Mouse (Mus musculus): ENCODE results near the gene Slc7a6. TPM values are rescaled to one million over a fixed set of nuclear protein-coding genes. Genes with fewer than 3 reads are reported as not detected.

The Slc7a6 gene
- total RNA-seq (2021): 10 to 100 TPM; 22.2 to 32.7 TPM

DNA sequence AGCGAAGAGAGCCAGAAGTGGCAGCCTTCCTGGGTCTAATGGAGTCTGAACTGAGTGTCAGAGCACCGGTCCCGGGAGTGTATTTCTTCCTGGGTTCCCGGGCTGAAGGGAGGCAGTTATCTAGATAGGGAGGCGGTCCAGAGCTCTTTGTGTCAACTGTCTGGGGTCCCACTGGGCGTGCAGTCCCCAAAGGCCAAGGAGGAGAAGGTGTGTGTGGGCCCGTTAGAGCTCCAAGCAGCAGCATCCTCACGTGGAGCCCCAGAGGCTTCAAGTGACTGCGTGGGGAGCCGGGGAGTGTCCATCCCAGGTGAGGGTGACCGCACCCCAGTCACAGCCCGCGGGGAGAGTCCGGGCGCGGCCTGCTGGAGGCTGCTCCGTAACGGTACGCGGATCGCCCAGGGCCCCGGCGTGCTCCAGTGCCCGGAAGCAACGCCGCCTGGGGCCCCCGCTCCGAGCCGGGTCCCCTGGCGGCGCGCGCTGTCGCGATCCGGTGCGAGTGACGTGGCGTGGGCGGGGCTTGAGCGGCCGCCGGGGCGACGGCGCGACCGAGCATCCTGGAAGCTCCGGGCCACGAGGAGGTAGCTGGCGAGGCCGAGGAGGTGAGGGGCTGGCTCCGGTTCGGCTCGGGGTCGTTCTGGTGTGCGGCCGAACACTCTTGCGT, at the start of gene Slc7a6:
Gene Slc7a6 (plus strand): TSS at position 502 of the 661 bp plus-strand sequence.
- DNase-seq: peak; percentile 86 to 90

DNA sequence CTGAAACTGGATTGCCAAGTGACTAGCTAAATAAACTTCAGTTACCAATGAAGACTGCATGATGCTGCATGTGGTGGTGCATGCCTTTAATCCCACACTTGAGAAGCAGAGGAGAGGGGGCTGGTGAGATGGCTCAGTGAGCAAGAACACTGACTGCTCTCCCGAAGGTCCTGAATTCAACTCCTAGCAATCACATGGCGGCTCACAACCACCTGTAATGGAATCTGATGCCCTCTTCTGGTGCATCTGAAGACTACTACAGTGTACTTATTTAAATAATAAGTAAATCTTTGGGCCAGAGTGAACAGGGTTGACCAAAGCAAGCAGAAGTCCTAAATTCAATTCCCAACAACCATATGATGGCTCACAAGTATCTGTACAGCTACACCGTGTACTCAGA, 45.2 kb upstream of the Slc7a6 start:
- DNase-seq: no peak

DNA sequence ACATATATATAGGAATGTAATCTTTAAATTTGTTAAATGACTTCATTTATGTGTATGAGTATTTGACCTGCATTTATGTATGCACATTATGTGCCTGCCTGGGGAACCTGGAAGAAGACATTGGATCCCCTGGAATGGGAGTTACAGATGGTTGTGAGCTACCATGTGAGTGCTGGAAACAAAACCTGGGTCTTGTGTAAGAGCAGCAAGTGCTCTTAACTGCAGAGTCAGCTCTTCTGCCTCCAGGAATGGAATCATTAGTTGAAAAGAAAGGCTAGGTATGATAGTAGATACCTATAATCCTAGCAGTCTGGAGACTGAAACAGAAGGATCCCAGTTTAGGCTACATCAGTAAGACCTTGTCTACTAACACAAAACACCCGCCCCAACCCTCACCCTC, 42.6 kb upstream of the Slc7a6 start:
- DNase-seq: no peak

DNA sequence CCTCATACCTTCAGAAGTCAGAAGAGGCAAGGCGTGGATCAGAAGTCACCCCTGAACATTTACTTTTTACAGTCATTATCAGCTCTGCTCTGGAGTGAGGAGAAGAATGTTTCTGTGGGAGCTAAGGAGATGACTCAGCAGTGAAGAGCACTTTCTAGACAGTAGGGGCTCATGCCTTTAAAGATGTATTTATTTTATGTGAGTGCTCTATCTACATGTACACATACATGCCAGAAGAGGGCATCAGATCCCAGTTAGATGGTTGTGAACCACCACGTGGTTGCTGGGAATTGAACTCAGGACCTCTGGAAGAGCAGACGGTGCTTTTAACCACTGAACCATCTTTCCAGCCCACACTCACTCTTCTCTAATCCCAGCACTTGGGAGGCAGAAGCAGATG, 41.6 kb upstream of the Slc7a6 start:
- no peak for DNase-seq

DNA sequence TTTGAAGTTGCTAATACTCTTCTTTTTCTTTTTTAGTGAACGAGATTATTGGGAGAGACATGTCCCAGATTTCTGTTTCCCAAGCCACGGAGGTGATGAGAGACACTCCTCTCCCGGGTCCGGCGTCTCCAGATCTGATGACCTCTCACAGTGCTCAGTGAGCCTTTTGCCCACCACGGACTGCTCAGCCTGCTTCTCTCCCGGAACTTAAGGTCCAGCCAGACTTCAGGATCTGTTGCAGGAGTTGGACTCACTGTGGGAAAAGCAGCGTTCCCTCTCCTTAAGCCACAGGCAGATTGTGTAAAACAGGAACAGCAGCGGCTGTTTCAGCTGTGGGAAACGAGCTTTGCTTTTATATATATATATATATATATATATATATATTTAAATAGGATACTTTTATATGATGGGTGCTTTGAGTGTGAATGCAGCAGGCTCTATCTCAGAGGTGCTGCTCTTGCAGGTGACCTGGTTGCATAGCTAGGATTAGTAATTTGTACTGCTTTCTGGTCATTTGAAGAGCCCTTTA, 40.7 kb upstream of the Slc7a6 start:
- no peak for DNase-seq

DNA sequence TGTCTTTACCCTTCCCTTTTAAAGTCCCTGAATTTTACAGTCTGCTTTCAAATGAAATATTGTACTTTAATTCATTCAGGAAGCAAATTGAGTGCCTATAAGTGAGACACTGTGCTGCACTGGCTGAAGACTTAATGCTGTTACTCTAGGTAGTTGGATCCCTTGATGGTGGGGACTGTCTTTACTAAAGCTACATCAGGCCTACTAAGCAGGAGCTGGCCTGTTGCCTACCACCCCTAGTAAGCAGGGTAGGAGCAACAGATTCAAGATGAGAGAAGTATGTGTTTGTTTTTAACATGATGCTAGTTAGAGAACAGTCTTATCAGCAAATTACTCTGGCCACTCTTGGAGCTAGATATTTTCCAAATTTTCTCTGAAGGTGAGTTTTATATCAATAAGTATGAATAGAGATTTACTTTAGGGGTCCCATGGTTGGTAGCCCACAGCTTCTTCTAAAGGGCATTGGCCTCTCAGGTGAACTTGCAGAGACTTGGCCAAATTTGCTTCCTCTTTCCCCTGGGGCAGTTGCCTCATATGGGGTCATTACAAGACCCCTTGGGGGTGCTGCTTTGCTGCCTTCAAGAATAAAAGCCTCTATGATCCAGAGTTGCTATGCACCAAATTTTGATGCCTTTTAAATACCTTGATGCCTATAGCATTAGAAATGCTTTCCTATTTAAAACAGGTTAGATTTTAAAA, 39.3 kb upstream of the Slc7a6 start:
- DNase-seq: no peak

DNA sequence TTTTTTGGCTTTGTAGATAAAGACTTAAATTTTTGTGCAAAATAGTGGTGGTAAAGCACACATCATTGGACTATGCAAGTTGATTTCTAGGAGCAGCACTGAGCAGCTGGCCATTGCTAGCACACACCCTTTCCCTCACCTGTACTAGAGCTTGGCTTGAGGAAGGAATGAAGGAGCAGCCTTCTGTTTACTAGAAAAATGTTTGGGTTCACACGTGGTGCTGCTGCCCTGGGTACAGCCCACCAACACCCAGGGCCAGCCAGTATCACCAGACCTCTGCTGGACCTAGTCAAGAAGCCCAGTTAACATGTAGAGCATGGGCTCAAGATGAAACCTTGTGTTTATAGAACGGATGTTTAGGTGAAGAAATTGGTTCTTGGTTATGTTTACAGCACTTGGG, 38.7 kb upstream of the Slc7a6 start:
- no peak for DNase-seq

DNA sequence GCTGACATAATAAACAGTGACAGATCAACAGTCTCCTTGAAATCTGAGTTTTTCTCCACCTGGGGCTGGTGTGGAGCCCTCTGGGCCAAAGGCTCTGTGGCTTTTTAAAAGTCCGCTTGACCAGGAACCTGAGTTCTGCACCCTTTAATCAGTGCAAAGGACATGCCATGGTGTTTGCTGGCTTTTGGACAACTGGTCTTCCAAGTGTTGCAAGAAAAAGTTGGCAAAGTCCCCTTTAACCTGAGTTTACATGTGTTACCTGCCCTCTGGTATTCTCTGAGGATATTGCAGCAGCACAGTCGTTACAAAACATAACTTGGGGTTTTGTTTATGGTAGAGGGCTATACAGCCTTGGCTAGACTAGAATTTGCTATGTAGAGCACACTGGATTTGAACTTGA, 38.2 kb upstream of the Slc7a6 start:
- no peak for DNase-seq

DNA sequence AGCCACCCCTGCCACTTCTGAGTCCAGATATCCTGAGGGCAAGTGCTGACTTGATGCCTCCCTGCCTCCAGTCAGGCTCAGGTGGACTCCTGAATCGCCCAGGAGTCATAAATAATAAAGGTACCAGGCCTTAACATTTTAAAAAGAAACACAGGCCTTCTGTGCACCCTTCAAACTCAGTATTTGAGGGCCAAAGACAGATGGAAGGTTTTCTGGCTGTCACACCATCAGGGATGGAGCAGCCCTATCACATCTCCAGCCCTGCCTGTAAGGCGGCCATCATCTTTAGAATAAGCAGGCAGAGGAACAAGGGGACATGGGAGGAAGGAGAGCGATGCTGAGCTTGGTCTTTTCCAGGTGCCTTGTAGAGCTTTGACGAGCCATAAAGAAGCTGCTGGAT, 37.6 kb upstream of the Slc7a6 start:
- no peak for DNase-seq

DNA sequence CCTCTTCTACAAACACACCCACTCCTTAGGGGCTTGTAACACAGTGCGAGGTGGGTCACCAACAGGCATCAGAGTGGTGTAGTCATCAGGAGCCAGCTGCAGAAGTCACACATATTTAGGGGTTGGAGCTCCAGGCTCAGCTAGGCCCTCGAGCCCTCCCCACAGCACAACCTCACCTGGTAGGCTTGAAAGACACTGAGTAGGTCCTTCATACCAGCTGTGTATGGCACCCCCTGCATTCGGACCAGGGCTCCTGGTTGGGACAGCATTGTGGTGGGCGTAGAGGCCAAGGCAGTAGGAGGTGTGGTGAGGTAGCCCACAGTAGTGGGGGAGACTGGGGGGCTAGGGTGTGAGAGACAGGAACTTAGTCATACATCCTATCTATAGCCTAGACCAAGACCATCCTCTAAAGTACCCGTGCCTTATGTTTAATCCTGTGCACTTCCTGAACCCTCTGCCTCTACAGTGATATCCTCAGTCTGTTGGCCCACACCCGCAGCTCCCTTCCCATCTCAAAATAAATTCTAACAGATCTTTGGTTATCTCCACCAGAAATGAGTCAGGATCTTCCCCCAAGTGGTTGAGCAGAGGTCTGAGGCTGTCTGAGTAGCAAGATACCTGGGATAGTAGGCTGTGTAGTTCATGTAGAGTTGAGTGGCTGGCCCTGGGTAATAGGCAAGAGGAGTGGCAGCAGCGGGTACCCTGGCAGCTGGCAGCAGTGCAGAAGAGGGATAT, 37.0 kb upstream of the Slc7a6 start:
- no peak for DNase-seq

DNA sequence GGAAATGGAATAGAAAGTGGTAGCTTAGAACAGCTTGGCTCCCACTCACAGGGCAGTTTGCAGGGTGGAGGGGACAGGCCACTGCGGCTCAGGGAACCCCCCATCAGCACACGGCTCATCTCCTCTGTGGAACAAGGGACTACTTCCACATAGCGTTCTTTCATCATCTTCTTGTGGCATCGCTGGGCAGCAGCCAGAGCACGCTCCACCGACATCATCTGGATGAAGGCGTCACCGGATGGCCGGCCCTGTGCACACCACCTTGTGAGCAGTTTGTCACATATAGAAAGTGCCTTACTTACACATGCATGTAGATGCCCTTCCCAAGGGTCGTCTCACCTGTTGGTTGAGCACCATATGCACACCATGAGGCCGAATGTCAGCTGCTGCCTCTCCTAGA, 36.3 kb upstream of the Slc7a6 start:
- no peak for DNase-seq

DNA sequence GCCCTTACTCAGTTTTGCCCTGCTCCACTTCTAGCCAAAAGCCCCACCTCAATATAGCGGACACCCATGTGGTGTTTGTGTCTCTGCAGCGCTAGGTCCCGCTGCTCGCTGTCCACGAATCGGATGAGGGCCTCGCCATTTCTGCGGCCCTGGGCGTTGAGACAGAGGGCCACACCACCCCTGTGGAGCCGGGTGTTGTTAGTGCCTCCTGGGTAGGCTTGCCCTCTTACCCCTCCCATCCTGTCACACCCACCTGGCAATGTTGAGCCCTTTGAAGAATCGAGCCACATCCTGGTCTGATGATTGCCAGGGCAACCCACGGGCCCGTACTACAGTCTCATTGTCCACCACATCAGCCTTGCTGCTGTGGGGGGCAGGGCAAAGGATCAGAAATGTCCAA, 35.1 kb upstream of the Slc7a6 start:
- DNase-seq: no peak

DNA sequence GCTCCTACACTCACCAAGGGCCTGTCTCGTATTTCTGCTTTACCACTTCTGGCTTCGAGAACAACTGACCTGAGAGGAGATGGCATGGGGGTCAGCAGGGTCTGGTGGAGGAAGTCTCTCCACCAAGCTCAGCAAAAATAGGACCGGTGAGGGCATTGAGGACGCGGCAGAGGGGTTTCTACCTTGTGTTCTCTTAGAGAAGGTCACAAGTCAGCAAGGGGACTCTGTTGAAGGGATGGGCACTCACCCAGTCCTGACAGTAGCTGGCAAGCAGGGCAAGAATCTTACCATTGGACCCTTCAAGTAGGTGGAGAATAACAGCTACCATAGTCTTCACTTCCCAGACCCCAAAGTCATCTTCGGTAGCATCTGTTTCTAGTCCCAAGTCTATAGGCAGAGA, 34.7 kb upstream of the Slc7a6 start:
- DNase-seq: no peak

DNA sequence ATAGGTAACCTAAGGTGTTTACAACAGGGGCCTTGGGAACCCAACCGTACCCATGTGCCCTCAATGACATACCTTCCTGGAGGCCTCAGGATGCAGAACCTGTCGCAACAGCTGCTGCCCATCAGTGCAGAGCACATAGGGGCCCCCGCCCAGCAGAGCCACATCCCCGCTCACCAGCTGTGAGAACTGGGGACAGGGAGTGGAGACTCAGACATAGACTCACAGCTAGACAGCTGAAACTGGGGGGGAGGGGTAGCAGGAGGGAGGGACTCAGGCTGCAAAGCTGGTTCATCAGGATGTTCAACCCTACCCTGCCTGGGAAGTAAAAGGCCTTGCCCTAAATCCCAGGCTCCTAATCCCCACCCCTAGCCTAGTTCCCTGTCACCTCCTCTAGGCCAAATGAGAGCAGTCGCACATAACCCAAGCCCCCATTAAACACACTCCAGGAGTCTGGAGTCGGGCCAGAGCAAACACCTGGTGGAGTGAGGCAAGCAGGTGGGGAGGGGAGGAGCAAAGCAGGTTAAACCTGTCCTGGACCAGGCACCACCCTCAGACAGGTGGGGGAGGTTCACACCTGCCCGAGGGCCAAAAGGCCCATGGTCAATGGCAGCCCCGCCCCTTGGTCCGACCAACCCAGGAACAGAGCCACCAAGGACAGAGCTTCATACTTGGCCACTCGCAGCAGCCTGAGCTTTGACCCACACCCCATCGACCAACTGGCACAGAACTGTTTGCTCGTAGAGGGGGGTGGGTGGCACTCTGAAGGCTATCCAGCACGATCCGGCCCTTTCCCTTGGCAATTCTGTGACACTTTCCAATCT, 33.7 kb upstream of the Slc7a6 start:
- no peak for DNase-seq

DNA sequence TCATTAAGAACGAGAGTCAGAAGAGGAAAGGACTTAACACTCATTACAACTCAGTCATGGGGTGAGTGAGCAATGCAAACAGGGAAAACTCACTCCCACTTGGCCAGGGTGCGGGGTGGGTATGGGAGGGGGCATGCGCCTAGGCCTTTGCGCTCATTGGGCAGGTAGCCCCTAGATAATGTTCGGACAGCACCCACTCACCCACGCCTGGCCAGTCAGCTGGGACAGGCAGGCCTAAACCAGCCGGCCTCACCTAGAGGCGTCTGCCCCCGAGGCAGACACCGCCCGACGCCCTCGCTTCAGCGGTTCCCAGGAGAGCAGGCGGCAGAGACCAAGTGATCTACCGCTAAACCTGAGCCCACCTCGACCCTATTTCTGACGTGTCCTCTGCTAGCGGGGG, 33.0 kb upstream of the Slc7a6 start:
- DNase-seq: no peak

DNA sequence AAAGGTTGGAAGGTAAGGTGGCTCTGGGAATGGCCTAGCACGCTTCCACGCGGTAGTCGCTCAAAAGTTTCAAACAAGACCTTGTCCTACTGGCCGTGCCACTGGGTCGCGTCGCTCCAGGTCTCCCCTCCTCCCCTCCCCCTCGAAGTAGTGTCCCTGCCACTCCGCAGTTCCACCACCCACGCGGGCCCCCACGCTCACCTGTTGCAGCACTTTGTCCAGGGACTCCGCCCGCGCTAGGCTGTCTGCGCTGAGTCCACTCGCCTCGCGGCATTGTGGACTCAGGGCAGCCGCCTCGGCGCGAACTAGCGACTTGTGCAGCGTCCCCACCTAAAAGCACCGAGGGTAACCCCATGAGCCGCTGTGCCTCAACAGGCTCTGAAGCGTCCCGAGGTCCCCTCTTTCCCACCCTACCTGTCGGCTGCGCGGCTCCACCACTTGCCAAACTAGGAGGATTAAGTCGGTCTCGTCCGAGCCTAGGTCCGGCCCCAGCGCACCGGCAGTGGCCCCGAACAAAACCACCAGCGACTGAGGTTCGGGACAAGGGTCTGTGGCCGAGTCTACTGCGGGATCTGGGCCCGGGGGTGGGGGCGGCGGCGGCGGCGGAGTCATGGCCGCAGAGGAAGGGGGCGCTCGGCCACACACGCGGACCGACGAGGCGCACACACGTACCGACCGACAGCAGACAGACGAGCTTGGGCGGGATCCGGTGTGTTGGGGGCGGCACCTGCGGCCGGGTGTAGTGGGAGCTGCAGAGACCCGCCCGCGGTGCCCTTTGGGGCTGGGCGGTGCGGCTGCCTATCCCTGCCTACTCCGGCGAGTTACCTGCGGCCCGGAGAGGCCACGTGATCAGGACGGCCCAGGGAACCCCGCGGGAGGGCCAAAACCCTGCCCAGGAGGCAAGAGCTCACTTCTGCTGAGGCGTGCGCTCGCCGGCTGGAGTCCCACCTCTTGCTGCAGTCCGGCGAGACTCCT, 32.2 kb upstream of the Slc7a6 start, which contains the start of gene Esrp2:
Gene Esrp2 (minus strand): TSS at position 819 of the 975 bp plus-strand sequence.
- no peak for DNase-seq

DNA sequence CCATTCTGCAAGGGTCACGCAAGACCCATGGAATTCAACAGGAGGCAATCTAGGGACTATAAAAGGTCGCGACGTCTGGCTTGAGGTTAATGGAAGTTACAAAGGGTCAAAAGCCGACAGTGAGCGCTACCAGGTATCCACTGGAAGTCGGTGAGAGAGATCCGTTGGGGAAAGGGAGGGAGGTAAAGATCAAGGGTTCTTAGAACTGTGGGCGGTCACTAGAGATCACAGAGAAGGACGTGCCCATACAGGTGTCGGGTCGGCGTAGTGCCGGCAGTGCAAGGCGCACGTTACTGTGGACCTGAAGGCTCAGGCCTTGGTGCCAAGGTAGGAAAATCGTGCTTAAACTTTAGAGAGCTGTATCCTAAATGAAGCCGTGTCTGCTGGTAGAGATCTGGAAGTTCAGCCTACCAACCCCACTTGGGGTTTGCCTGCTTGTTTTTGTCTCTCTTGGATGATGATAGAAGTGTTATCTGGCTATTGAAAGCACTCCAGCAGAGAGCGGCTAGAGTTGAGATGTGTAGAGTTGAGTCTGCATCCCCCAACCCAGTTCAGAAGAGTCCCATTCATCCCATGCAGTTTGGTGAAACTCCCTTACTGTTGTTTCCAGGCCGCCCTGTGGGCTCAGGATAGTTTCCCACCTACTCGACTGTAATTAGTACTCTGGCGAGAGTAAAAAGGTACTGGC, 31.3 kb upstream of the Slc7a6 start:
- DNase-seq: no peak

DNA sequence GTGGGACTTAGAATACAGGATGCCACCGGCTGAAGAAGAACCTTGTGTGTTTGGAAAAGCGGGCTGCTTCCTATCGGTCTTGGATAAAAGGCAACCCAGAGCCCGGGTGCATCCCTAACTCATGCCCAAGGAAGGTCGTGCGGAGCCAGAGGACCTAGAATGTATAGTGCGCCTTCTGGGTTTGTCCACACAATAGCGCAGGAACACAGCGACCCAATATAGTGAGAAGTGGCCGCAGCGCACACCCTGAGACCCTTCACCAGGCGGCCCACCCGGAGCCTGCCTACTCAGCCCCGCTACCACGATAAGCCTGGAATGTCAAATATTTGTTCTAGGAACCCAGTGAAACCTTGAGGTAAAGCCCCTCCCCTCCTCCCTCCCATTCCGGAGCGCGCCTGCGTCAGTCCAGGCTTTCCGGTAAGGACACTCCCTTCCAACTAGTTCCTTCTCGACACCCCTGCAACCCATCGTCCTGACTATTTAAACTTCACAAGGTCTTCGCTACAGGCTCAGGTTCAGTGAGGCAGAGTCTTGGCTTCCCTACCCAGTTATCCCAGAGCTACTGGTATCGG, 30.7 kb upstream of the Slc7a6 start:
- DNase-seq: peak; percentile 30 to 46

DNA sequence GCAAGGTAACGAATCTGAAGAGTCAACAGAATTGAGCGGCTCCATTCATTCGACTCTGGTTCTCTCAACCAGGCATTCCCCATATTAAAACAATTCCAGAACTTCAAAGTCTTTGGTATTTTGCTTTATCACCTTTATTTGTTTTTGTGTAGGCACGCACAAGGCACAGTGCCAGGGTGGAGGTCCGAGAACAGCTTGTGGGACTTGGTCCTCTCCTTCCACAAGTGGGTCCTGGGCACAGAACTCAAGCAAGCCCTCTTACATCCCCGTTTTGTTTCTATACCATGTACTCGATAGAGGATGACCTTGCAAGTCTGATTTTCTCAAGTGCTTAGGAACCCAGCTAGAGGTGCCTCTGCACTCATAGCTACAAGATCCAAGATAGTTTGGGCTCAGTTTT, 30.0 kb upstream of the Slc7a6 start:
- no peak for DNase-seq

DNA sequence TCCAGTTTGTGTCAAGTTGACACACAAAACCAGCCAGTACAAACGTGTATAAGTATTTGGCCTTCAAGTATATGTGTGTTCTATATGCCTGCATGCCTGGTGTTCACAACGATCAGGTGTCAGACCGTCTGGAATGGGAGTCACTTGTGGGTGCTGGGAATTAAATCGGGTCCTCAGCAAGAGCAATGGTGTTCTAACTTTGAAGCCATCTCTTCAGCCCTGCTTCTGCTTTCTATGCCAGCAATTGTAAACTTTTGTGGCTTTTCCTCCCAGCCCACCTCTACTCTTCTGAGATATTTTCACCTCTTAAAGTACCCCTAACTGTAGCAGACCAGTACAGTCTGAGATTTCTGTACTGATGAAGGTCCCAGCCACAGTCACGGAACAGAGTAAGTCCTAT, 28.5 kb upstream of the Slc7a6 start:
- DNase-seq: no peak
